Mouse (Mus musculus): Measurements from ENCODE around the gene Acsm3.

The Acsm3 gene

DNA sequence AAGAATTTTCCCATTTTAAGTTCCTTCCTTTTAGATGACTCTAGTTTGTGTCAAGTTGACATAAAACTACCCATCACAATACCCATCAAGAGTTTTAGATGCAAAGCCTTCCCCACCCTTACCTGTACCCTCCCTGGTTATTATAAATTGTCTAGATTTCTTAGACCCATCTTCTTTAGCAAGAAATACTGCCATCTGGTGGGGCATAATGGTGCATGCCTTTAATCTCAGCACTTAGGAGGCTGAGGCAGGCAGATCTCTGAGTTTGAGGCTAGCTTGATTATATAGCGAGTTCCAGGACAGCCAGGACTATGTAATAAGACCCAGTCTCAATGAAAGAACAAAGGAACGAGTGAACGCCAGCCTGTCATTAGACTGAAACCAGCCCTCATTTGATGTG is 39.8 kb downstream of the Acsm3 start:
- DNase-seq (ENCODE audit: low read depth), result no peak

DNA sequence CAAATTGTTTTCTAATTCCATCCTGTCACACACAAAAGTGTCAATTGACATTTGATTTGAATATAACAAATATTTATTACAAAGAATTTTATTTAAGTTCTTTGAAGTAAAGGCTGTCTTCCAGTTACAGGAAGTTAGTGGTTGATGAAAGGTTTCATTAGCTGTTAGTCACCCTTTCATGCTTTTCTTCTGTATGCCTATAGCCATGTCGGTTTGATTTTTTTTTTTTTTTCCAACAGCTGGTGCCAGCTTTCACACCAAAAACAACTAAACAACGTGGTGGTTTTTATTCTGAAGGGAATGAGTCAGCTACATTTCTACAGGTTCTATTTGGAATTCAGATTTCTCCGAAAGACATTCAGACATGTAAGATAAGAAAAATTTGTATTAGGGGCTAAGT is 40.3 kb downstream of the Acsm3 start:
- DNase-seq (ENCODE audit: low read depth), result no peak

DNA sequence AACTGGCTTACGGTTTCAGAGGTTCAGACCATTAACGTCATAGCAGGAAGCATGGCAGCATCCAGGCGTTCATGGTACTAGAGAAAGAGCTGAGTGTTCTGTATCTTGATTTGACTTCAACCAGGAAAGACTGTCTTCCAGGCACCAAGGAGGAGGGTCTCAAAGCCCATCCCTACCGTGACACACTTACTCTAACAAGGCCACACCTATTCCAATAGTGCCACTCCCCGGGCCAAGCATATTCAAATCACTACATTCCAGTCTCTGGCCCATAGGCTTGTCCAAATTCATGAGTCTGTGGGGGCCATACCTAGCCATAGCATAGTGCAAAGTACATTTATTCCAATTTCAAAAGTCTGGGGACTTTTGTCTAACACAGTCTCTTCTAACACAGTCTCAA is 46.7 kb downstream of the Acsm3 start:
- no peak for DNase-seq (ENCODE audit: low read depth)

DNA sequence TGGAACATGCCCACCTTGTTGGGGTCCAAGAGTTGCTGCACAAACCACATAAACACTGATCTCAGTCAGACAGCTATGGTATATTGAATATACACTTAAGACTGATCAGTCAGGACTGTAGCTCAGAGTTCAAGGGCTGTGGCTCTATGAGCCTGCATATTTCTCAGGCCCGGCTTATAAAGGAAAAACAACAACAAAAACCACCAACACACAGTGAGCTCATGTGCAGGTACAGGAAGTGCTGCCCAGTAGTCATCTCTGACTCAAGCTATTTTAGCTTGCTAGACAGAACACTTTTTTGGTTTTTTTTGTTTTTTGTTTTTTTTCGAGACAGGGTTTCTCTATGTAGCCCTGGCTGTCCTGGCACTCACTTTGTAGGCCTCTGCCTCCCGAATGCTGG is 48.0 kb downstream of the Acsm3 start:
- DNase-seq (ENCODE audit: low read depth), result no peak

DNA sequence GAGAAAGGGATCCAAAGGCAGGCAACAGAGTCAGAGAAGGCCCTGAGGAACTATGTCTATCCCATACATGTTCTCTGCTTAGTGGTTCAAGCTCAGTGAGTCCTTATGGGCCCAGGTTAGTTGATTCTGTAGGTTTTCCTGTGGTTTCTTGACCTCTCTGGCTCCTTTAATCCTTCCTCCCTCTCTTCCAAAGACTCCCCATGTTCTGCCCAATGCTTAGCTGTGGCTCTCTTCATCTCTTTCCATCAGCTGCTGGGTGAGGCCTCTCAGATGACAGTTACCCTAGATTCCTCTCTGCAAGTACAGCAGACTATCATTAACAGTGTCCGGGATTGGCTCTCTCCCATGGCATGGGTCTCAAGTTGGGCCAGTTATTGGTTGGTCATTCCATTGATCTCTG is 74.6 kb downstream of the Acsm3 start:
- no peak for DNase-seq (ENCODE audit: low read depth)

DNA sequence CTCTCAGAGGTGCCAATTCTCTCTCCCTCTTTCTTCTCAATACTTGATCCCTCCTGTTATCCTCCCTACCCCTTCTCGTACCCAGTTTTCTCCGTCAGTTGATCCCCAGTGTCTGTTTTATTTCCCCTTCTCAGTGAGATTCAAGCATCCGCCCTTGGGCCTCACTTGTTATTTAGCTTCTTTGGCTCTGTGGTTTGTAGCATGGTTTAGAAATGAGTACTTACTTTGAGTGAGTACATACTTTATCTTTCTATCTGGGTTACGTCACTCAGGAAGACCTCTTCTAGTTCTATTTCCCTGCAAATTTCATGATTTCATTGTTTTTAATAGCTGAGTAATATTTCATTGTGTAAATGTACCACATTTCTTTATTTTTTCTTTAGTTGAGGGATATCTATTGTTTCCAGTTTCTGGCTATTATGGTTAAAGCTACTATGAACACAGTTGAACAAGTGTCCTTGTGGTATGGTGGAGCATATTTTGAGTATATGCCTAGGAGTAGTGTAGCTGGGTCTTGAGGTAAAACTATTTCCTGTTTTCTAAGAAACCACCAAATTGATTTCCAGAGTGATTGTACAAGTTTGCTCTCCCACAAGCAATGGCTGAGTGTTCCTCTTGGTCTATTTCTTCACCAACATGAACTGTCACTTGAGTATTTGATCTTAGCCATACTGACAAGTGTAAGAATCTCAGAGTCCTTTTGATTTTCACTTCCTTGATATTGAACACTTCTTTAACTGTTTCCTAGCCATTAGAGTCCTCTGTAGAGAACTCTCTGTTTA is 75.5 kb downstream of the Acsm3 start:
- peak; percentile 8 for DNase-seq (ENCODE audit: low read depth)
